Mouse (Mus musculus) right cerebral cortex, adult 18-20 months (tissue): ENCODE measurements at regions not wholly inside any gene's neighbourhood (a gene's known extent, or its start where the extent isn't known, plus 50 kb on each side); places are given as distances from the start of the nearest gene placed in this dataset.

Experiments used
- DNase-seq: peaks from one replicate; pipeline ENCODE4 v3.0.0; 2022; ENCODE audit warnings: mixed read lengths

GRCm38 (mm10) chr8:28400141-28400540 lies 952.7 kb downstream of the Poteg start:
- no peak for DNase-seq

GRCm38 (mm10) chr8:28427544-28428135 lies 980.2 kb downstream of the Poteg start:
- no peak for DNase-seq

- peak; percentile 3 for DNase-seq
Measured at GRCm38 (mm10) chr8:28473190-28473589, 1025.7 kb downstream of the Poteg start.

GRCm38 (mm10) chr8:28487913-28488312 lies 1040.4 kb downstream of the Poteg start:
- no peak for DNase-seq

- DNase-seq, result no peak
Measured at GRCm38 (mm10) chr8:28503488-28504319, 1056.2 kb downstream of the Poteg start.

- DNase-seq, result peak; percentile 5
Measured at GRCm38 (mm10) chr8:28523506-28523905, 1076.0 kb downstream of the Poteg start.

GRCm38 (mm10) chr8:28547236-28547635 lies 1099.8 kb downstream of the Poteg start:
- DNase-seq, result no peak

GRCm38 (mm10) chr8:28559881-28560280 lies 1112.4 kb downstream of the Poteg start:
- peak; percentile 4 for DNase-seq

- DNase-seq, result peak; percentile 68
Measured at GRCm38 (mm10) chr8:28579250-28579651, 1131.8 kb downstream of the Poteg start.

- no peak for DNase-seq
Measured at GRCm38 (mm10) chr8:28580821-28581220, 1133.4 kb downstream of the Poteg start.

- DNase-seq, result no peak
Measured at GRCm38 (mm10) chr8:28589999-28590398, 1142.5 kb downstream of the Poteg start.

- DNase-seq, result no peak
Measured at GRCm38 (mm10) chr8:28593238-28593637, 1145.8 kb downstream of the Poteg start.

- DNase-seq, result no peak
Measured at GRCm38 (mm10) chr8:28594191-28594590, 1146.7 kb downstream of the Poteg start.

- no peak for DNase-seq
Measured at GRCm38 (mm10) chr8:28594606-28595005, 1147.1 kb downstream of the Poteg start.

GRCm38 (mm10) chr8:28595880-28596279 lies 1148.4 kb downstream of the Poteg start:
- no peak for DNase-seq
